Mouse (Mus musculus) lung, adult 18-20 months (tissue): Measurements from ENCODE around the gene Phlpp1.

Experiments used
- DNase-seq, 2 experiments: peaks; one replicate each; pipeline ENCODE4 v3.0.0; 2022; ENCODE audit warnings: mixed read lengths in 2 of 2

Phlpp1 gene

DNA sequence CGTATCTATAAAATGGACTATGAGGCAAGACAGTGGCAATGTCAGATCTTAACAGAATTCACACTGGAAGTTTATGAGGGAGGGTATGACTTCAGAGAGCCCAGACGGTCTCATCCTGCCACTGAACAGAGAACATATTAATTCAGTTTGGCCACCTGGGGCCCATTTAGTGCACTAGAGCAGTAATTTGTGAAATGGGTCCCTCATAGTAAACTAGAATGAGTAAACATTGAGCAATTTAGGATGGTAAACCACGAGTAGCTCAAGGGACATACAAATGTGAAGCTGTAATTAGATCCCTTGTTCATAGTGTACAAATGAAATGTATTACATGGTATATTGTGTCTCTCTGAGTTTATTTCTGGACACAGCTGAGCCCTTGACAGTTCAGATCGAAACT lies 3.6 kb upstream of the Phlpp1 start:
- no peak for DNase-seq

DNA sequence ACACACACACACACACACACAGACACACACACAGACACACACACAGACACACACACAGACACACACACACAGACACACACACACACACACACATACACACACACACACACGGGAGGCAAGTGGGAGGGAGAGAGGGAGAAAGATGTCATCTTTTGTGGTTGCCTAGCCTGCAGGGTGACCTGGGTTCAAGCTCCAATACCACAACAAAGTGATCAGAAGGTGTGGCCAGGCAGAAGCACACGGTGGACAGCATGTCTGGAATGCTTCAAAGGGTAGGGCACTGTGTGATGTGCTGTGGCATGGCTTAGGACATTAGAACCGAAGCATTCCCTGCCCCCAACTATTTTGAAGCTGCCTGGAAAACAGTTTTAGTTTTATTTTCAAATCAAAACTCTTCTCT lies 2.8 kb upstream of the Phlpp1 start:
- no peak for DNase-seq

DNA sequence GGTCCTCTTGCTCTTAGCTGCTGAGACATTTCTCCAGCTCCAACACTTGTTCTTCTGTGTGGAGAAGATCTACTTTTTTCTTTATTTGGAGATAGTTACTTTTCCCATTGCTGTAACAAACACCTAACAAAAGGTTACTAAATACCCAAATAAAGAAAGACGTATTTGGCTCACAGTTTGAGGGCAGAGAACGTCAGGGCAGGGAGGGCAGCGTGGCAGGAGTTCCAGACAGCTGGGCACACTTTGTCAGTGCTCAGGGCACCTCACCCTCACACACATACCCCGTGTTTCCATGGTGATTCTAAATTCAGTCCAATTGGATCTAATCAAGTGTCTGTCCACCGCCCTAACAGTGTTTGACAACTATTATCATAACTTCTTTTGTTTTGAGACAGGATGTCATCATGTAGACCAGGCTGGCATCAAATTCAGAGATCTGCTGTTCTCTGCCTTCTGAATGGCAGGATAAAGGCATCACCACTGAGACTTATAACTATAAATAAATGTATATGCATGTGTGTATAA lies 1.7 kb upstream of the Phlpp1 start:
- no peak for DNase-seq

DNA sequence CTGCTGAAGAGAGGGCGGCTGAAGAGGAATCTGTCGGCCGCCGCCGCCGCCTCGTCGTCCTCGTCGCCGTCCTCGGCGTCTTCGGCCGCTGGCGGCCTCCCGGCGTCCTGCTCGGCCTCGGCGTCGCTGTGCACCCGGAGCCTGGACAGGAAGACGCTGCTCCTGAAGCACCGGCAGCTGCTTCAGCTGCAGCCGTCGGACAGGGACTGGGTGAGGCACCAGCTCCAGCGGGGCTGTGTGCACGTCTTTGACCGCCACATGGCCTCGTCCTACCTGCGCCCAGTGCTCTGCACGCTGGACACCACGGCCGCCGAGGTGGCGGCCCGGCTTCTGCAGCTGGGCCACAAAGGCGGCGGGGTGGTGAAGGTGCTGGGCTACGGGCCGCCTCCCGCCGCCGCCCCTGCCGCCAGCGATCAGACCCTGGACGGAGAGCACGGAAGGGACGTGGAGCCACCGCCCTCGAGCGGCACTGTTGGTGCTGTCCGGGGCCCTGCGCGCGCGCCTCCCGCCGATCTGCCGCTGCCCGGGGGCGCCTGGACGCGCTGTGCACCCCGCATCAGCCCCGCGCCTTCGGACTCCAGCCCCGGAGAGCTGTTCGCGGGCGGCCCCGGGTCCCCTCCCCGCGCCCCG lies 864 bp downstream of the Phlpp1 start:
- peak; percentile 27 to 49 for DNase-seq

DNA sequence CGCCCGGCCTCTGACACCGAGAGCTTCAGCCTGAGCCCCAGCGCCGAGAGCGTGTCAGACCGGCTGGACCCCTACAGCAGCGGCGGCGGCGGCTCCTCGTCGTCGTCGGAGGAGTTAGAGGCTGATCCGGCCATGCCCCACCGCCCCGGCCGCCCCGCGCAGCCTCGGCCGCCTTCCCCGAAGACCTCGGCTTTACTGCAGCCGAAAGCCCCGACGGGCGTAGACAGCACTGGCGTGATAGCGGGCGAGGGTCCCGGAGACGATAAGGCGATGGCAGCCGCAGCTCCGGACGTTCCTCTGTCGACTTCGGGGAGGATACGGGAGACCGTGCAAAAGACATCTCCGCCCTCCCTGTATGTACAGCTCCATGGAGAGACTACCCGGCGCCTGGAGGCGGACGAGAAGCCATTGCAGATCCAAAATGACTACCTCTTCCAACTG lies 1.4 kb downstream of the Phlpp1 start:
- peak; percentile 13 to 17 for DNase-seq

DNA sequence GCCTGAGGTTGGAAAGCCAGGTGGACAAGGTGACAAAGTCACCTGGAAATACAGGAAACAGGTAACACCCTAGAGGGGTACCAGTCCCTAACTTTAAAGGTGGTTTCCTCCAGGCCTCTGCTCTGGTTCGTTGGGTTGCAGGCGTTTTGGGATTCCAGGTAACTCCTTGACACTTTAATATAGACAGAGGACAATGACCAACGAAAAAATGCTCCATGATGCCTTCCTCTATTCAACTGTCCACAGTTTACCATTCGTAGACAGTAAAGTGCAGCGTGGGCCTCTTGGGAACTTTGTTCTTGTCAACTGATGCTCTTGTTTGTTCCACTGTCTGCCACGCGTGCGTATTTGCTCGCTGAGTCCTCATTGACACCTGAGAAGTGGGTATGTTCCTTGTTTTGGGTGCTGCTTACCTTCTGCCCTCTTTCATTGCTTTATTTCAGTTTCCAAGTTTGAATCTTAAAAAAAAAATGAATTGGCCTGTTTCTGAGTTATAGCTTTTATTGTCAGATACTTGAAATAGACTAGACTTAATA lies 2.1 kb downstream of the Phlpp1 start:
- DNase-seq = no peak

DNA sequence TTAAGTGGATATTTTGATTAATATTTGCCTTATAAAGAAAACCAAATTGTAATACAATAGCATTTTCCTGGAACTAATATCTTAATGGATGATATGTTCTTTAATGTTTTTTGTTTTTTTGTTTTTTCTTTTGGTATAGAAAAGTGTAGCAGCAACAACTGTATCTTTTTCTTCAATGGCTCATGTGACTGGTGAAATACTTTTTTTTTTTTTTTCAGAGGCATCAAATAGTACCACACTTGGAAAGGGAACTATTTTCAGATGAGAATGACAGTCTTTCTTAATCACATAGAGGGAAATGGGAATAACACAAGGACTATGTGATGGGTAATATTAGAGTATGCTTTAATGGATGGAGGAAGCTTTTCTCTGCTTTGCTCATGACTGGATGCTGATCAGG lies 3.0 kb downstream of the Phlpp1 start:
- DNase-seq = no peak

DNA sequence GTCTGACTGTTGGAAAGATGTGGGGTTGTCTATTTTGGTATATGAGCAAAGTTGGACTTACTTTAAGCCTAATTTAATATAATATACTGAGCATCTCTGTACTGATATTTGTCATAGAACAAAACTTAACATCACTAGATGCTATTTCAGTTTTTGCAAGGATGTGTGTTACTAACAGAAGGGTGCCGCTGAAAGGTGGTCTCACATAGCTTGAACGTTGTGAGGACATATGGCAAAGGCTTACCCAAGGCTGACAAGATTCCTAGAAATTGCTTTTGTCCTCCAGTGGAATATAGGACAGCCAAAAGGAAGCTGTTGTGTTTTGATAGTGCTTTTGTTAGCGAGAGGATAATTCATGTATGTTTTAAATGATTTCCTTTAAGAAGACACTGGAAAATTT lies 3.8 kb downstream of the Phlpp1 start:
- DNase-seq = no peak

DNA sequence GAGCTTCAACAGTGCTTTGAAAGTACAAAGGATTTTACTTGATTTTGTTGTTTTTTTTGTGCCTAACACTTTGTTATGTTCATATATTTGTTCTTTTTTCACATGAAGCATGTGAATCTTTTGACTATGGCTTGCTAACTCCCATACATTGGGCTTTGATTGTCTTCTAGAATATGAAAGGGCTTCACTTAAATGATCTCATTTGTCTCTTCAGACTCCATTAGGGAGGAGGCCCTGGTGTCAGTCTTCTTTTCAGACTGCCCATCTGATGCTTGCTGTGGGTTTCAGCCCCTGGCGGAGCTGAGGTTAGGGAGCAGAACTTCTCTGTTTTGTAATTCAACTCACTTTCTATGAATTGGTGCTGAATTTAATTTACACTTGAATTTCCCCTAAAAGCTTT lies 5.2 kb downstream of the Phlpp1 start:
- no peak for DNase-seq

DNA sequence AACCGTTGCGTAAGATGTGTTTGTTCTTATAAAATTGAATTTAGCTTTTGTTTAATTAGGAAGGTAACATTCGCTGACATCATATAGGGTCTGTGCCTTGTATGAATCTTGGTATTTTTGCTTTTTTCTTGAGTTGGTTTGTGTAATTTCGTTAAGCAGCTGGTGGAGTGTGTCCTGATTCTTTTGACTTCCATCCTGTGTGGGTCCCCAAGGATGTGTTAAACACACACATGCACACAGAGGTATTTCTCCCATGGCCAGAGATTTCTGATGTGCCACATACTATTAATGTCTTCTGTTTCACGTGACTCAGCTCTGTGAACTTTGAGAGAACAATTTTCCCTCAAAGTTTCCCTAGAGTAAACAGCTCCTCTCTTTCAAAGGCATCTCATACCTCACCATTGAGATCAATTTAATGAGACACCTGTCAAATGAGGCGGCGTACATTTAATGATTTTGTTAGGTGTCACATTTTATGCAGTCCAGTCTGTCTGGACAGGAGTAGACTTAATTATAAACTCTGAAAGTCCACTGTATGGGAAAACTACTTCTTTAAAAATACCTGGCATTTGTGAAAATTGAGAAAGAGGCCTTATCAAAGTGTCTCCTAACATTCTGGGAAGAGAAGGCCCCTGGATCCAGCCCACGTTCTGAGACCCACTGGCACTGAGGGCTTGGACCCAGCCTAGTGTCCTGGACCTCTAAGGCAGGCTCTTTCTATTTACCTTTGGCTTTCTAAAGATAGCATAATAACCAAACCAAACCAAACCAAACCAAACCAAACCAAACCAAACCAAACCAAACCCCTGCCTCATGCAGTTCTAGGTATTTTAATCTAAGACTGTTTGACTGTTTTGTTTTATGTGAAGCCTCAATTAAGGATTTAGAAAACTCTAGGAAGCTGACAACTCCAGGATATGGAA lies 6.6 kb downstream of the Phlpp1 start:
- DNase-seq = no peak

DNA sequence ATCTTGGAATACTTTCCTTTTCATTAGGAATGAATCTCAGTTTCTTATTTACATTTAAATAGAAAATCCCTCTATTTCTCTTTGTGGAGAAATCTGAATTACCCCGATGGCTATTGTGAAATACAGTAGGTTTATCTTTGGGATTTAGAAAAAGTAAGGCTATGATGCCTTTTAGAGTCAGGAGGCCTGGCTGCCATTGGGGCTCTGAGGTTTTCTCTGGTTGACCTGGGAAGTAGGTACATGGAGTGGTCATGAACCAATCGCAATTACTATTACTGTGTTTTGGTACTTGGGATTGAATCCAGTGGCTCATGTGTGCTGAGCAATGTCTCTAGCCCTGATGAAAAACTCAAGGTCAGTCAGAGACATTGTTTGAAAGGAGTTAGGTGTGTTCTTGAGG lies 12.1 kb downstream of the Phlpp1 start:
- DNase-seq = no peak

DNA sequence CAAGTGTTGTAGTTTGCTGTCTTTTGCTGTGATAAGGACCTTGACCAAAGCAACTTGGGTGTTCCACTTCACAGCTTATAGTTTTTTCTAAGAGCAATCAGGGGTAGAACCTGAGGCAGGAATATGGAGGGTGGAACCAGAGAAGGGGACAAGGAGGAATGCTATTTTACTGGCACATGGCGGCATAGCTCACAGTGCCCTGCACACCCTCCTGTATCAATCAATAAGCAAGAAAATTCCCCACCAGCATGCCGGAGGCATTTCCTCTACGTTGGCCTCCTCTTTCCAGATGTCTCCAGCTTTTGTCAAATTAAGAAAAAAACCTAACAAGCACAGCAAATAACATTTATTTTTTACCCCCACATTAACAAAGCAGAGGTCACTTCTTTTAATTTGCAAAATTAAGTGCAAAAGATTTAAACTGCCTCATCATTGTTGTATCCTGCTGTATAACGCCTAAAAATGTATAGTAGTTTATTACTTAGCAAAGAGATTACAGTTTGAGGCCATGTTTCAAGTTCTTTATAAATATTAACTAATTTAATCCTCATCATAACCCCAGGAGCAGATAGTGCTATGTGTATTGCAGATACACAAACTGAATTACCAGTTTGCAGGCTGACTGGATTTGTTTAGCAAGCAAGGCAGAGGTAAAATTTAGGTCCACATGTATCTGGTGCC lies 13.4 kb downstream of the Phlpp1 start:
- no peak for DNase-seq

DNA sequence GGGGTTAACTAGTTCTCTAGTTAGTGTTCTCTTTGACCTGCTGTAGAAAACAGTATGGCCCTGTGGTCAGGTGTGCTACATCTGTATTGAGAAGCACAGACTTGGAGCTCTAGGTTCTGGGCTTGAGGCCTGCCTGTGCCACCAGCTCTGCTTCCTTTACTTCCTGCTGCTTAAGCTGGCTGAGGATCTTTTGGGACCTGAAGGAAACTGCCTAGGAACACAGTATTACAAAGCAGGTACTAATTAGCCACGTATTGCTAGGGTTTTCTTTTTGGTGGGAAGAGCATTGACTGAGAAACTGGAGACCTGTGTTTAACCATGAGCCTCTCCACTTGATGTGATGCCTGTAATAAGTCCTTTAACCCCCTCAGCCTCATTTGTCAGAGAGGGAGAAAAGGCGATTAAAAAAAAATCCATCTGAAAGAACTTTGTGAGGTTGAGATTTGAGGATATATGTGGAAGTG lies 13.9 kb downstream of the Phlpp1 start:
- no peak for DNase-seq

DNA sequence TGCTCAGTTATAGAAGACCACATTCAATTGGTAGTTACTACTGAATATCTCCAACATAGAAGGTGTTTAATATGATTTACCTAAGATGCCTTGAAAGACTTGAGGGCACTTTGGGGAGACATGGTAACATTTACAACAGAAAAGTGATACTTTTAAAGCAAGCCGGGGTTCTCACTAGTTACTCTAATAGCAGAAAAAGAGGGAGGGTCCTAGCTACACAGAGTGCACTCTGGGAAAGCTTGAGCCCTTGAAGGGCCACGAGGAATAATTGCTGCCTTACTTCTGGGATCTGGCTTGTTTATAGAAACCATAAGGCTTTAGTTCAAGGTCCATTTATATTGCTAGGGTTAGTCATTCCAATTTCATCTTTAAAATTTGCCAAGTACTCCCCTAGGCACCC lies 14.5 kb downstream of the Phlpp1 start:
- DNase-seq = no peak

DNA sequence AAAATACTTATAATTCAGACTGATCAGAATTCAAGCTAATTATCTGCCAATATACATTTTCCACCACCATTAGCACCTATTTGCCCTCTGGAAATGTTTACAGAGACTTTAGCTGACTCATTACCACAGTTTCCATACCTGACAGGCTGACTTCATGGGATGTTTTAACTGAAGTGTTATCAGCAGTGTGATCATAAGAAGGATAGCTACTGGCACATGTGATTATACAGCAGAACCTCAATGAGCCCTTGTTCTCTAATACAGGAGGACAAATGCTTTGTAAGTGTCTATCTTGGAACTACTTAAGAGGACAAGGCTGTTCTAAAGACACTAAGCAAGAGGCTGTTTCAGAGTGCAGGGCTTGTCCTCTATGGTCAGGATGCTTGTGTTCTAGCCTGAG lies 15.9 kb downstream of the Phlpp1 start:
- no peak for DNase-seq

DNA sequence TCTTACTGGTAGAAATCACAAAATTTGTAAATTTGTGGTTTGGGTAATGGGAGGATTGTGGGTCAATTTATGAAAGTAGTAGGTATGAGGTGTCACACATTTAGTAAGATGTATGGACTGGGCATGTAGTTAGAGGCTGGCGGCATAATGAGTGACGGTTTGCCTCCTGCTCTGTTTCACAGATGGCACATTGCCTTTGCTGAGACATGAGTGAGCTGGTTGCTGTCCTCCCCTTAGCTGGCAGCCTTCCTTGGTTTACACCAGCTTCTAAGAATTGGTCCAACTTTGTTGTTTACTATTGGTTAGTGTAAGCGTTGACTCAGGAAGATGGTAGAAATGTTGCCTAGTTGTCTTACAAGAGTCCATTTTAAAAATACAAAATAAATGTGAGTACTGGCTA lies 17.2 kb downstream of the Phlpp1 start:
- DNase-seq = no peak

DNA sequence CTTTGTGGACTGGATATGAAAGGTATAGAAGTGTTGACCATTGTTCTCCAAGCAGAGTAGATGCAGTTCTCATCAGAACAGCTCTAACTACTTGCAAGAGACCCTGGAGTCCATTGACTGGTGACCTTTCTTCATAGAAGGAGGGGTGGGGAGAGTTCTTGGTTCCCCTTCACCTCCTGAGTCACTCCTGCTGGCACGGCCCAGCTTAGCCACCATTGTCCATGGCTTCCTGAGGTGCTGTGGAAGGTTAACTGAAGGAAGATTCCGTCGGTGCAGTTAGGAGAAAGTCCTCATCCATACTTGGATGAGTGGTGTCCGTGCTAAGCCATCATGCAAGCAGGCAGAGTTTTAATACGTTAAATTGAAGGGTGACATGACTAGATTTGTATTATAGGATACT lies 17.8 kb downstream of the Phlpp1 start:
- DNase-seq = no peak

DNA sequence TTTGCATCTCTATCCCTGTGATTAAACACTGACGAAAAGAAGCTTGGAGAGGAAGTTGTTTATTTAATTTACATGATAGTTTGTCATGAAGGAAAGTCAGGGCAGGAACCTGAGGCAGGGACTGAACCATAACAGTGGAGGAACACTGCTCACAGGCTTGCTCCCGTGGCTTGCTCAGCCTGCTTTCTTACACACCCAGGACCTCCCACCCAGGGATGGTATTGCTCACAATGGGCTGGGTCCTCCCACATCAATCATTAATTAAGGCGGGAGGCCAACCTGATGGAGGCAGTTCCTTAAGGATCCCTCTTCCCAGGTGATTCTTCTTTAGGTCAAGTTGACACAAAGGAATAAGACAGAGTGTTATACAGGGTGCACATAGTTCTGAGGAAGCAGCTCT lies 19.1 kb downstream of the Phlpp1 start:
- no peak for DNase-seq

DNA sequence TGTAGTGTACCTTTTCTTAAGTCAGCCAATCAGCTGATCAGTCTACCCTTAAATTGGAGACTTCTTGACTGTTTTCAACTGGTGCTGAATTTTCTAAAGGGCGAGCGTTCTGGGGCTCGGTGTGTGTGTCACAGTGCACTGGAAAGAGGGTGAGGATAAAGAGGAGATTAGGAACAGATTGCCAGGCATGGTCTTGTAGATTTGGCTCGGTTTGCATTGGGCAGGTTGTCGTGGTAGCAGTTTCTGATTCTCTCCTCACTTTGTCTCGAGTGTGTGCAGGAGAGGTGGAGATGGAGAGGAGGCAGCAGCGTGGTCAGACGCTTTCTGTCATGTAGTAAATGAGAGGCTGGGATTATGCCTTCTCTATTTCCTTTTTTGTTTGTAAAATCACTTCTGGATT lies 20.3 kb downstream of the Phlpp1 start:
- no peak for DNase-seq

DNA sequence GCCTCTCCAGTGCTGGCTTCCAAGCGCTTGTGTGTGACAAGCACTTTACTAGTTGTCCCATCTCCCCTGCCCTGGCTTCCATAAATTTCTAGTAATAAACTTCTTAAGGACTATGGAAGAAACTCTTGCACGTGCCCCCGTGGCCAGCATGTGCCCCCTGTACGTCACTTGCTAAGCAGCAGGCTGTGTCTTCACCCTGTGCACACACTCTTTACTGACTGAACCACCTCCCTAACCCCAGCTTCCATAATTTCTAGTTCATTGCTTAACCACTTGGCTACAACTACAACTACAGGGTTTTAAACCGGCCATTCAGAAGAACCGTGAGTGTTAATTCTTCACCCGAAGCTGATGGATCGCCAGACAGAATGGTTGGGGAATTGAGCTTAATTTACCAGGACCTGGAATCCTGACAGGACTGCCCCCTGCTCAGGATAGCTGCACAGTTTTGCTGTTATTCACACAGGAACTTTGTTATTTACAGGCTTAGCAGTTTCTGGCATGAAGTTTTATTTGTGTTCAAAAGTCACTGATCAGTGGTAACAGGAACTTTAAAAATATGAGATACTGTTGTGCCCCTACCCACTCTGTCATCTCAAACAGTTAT lies 21.4 kb downstream of the Phlpp1 start:
- no peak for DNase-seq

DNA sequence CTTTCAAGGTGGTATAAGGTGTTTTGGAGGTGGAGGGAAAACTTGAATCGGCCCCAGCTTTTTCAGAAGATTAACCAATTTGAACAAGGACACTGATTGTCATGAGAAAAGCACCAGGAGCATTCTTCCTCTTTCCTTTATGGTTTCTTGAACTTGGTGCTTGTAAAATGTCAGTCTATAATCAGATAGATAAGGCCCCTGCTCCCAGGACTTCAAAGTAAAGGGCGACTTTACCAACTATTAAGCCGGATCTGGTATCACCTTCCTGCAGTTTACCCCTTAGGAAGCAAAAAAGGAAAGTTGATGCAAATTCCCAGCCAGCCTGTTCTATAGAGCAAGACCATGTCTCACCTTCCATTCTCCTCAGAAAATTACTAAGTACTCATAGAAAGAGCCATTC lies 21.9 kb downstream of the Phlpp1 start:
- DNase-seq = no peak

DNA sequence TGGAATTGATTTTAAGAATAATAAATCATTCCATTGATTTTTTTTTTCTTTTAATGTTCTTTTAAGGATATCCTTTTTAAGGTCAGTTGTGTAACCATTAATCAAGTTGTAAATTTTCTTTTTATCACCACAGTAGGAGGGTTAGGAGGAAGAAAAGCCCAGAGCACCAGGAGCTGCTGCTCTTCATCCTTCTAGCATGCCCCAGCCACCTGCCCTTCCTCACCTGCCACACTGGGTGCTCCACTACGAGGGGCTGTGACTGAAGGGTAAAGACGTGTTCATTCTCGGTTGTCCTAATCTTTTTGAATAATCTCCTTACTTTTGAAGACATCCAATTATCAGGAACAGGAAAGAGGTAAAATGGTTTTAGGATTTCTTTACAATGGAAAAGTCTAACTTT lies 22.7 kb downstream of the Phlpp1 start:
- DNase-seq = no peak

DNA sequence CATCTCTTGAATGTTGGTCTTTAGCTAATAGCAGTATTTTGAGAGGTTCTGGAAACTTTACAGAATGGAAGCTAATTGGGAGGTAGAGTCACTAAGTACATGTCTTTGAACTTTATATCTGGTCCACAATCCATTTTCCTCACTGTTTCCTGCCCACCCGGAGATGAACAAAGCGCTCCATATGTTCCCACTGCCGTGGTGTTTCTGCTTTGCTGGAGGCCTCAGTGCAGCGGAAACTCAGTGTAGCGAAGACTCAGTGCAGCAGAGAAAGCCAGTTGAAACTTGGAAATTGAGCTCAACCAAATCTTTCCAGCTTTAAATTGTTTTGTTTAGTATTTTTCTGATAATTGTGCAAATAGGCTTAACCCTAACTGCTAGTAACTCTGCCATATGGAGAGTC lies 26.4 kb downstream of the Phlpp1 start:
- no peak for DNase-seq
